Mouse (Mus musculus) layer of hippocampus, postnatal 14 days (tissue): ENCODE results near the gene Olfr538. TPM values are rescaled to one million over a fixed set of nuclear protein-coding genes. Genes with fewer than 3 reads are reported as not detected.
"Not testable (repeated sequence)": the region's sequence is repeated elsewhere in the genome, so short reads cannot be mapped to it uniquely, and the experiment has no call there.

Experiments
- DNase-seq, 2 experiments: peaks; one replicate each; pipeline ENCODE4 v3.0.0; 2021 to 2022; ENCODE audit warnings: low spot score in 2 of 2, mixed read lengths in 1 of 2
- long read RNA-seq, 2 experiments: library from polyadenylated mRNA; stranded (forward); transcript quantifications; one replicate each; pipeline ENCODE4 v2.0.0; 2021
- total RNA-seq, 2 experiments: library from RNA; stranded (reverse); gene quantifications; 2 replicates each; pipeline ENCODE4 v1.2.3; 2021

Olfr538 gene
- total RNA-seq = not detected
- long read RNA-seq, experiment 1 = 0 reads
- long read RNA-seq, experiment 2 = 0 reads

DNA sequence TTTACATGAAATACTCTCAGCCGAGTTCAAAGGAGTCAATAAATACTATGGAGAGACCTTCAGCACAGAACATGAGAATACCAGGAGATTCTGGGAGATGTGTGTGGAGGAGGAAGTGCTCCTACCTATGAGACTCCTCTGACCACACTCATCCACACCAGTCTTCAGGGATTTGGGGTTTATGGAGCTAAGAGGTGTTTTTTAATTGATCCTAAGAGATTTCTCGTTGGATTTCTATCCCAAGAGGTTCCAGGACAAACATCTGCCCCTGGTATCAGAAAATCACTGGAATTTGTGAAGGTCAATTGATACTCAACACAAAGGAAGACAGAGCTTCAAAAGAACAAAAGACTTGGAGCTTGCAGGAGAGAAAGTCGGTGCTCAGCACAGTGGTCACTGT lies at the start of gene Olfr538:
Olfr538 (plus strand) TSS at position 301 of the 400 bp plus-strand sequence.
- no peak for DNase-seq

- DNase-seq = no peak
These were observed 27.9 kb upstream of the Olfr538 start for GRCm38 (mm10) chr7:140539746-140540145.

DNA sequence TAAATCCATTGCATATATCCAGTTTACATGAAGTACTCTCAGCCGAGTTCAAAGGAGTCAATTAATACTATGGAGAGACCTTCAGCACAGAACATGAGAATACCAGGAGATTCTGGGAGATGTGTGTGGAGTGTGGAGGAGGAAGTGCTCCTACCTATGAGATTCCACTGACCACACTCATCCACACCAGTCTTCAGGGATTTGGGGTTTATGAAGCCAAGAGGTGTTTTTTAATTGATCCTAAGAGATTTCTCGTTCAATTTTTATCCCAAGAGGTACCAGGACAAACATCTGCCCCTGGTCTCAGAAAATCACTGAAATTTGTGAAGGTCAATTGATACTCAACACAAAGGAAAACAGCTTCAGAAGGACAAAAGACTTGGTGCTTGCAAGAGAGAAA lies 33.3 kb downstream of the Olfr538 start, which contains the start of gene Olfr46:
Olfr46 (plus strand) TSS at position 301 of the 400 bp plus-strand sequence.
- not testable (repeated sequence) for DNase-seq

Other genes starting within 250 kb of the Olfr538 start
- gene Olfr525, start 247.0 kb upstream of the Olfr538 start, total RNA-seq = not detected
- not detected for gene Olfr527, start 233.9 kb upstream of the Olfr538 start, total RNA-seq
- not detected for gene Olfr60, start 206.2 kb upstream of the Olfr538 start, total RNA-seq
- not detected for gene Olfr530, start 191.6 kb upstream of the Olfr538 start, total RNA-seq
- gene Olfr531, start 165.0 kb upstream of the Olfr538 start, total RNA-seq = not detected
- gene Olfr532, start 146.2 kb upstream of the Olfr538 start, total RNA-seq = not detected
- not detected for gene Olfr533, start 104.5 kb upstream of the Olfr538 start, total RNA-seq
- gene Olfr535, start 83.7 kb upstream of the Olfr538 start, total RNA-seq = under 1 TPM; 0.12 to 0.23 TPM
- gene Olfr536, start 60.5 kb upstream of the Olfr538 start, total RNA-seq = not detected
- under 1 TPM; 0.09 to 0.14 TPM for gene Olfr46, start 33.4 kb downstream of the Olfr538 start, total RNA-seq
- gene Olfr61, start 61.1 kb downstream of the Olfr538 start, total RNA-seq = not detected
- gene Olfr53, start 78.6 kb downstream of the Olfr538 start, total RNA-seq = not detected
- gene Olfr539, start 92.0 kb downstream of the Olfr538 start, total RNA-seq = under 1 TPM; 0.14 to 0.74 TPM
- gene Olfr45, start 114.1 kb downstream of the Olfr538 start, total RNA-seq = under 1 TPM; 0.05 to 0.17 TPM
- gene Olfr541, start 129.4 kb downstream of the Olfr538 start, total RNA-seq = not detected
- gene Cyp2e1, start 195.9 kb downstream of the Olfr538 start, total RNA-seq = not detected
- not detected for gene Syce1, start 220.0 kb downstream of the Olfr538 start, total RNA-seq